Mouse (Mus musculus) G1E-ER4 (cell line): ENCODE measurements around the gene Nme7. TPM values are rescaled to one million over a fixed set of nuclear protein-coding genes. Genes with fewer than 3 reads are reported as not detected.

ENCODE experiments used
- GATA1 ChIP-seq: IDR thresholded peaks from one replicate; pipeline ENCODE4 v1.8.0; 2012; ENCODE audit warnings: low read length, inconsistent platforms
- polyA plus RNA-seq: library from polyadenylated mRNA; stranded (reverse); fragments of >175 nt; gene quantifications from 2 replicates; pipeline ENCODE4 v1.2.3, GENCODE M21; 2012

The Nme7 gene
- polyA plus RNA-seq, 1 experiment, result 1.3 TPM

DNA sequence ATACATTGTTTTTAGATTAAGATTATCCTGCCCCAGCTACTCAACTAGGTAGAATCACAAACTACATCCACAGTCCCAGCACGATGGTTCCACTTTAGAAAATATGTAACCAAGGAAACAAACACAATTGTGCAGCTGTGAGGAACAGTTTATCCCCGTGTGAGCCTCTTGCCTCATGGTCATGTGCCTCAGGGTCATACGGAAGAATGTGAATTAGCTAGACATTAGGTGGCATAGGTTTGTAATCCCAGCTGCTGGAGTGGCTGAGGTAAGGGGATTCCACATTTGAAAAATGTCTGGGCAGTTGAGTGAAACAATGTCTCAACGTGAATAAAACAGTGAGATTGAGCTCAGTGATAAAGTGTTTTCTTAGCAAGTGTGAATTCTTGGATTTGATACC is 93.8 kb downstream of the Nme7 start:
- TF ChIP-seq GATA1, result no peak

DNA sequence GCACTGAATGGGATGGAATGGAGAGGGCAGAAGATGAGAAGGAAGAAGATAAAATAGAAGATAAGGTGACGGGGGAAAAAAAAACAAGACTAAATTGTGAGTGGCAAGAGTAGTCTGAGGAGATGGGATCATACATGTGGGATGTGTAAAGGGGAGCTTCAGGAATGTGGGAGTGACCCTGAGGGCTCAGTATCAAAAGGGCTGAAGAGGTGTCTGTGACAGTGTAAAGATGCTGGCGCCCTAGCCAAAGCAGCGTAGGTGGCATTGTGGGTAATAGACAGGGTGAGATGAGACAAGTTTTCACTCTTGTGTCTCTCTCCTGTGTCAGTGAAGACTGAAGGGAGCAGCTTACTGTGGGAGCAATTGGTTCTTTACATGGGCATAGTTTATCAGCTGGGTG is 95.7 kb downstream of the Nme7 start:
- no peak for TF ChIP-seq GATA1

DNA sequence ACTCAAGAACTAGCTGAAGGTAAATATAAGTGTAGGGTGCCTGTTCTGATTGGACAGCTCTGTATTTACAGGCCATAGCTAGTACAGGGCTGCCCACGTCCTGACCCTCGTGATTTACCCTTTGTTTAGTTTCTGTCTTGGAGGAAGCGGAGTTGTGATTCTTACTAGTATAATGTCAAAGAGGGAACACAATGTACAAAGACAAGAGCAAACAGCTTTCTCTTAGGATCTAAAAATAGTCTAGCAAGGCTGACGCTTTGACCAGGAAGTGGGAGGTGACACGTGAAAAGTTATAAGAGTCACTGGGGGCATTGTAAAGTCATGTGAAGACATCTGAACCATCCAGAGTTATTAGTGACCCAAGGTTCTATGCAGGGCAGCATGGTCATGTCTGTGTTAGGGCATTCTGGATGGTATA is 101.5 kb downstream of the Nme7 start:
- no peak for TF ChIP-seq GATA1

DNA sequence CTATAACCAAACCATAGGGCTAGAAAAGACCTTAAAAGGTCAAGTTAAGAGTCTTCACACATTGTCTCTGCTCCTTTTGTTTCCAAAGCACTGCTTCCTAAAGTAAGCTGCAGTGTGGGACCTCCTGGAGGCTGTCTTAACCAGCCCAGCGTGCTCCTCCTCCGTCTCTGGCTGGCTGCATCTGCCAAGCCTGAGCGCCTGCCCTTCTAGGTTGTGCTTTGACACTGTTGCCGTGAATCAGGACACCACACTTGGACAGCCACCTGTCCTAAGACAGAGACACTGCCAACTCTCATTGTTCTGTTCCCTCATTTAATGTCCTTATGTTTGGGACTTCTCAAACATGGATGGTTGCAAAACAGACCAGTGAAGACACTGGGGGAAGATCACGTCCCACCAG is 102.6 kb downstream of the Nme7 start:
- TF ChIP-seq GATA1, result no peak

DNA sequence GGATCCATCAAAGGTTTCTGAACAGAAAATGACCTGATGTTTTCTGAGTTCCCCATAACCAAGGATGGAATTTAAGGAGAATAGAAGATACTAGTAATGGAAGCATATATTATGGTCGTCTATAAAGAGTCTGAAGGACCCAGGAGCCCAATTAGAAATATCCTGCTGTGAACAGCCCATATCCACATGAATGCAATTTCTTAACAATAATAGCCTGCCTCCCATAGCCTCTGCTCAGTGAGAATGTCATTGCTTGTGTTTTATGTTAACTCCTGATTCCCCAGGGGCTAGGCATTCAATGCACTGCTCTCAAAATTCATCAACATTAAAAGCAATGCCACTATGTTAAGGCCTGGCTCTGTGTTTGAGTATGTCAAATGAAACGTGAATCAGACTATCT is 104.7 kb downstream of the Nme7 start:
- TF ChIP-seq GATA1, result no peak

DNA sequence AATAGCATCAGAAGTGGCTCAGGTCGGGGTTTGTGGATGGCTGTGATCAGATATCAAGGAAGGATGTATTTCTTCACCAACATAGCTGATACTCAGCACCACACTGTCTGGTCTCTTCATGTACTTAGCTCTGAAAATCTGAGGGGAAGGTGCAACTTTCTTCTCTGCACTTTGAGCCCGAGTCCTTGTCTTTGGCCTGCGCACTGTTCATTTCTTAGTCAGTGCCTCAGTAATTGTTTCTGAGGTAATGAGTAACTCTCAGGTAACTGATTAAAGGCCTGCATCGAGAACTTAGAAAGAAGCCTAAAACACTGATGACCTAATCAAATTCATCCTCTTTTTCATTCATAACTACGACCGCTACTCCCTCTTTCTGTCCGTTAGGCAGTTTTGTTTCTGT is 107.4 kb downstream of the Nme7 start:
- TF ChIP-seq GATA1, result no peak

DNA sequence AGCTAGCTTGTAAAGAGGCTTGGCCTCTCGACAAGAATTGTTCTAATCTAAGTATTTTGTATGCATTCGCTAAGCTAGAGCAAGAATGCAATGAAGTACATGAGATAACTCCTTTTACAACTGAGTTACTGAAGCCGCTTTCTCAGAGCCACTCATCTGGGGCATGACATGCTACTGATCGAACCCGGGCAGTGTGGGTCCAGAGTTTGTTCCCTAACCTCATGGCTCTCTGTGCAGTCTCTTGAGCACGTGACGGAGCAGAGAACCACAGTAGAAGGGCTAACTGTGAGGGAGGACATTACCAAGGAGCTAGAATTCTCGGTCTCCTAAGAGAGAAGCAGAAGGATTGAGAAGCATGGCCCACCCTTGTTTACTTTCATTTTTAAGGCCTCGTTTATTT is 109.0 kb downstream of the Nme7 start:
- TF ChIP-seq GATA1, result no peak

DNA sequence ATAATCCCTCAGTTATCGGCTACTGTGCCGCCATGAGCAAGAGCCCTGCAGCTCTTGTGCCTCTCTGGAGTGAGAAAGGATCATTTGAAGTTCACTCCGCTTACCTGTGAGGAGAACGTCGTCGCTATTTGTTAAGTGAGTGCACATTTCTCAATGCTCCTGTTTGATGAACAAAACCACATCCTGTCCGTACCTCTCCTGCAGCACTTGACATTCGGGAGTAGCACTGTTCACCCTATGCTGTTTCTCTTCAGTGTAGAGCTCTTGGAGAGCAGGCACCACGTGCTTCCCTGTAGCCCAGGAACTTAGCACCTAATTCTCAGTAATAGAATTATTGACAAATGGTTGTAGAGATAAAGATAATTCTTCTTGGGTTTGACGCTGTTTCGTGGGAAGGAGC is 109.7 kb downstream of the Nme7 start:
- TF ChIP-seq GATA1, result no peak

DNA sequence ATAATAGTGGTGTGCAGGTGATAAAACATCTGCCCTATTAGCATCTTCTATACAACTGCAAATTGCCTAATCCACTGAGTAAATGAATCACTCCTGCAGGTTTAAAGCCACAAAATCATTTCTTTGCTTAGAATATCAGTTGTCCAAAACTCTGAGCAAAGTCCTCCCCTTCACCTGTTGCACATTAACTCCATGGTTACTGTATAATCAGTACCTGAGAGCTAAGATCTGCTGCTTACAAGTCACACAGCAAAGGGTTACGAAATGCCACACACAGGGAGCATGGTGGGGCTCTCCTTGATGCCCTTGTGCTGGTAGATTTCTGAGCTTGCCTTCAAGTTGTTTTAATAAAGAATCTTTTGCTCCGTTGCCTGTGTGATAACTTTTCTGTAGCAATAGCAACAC is 111.4 kb downstream of the Nme7 start:
- no peak for TF ChIP-seq GATA1

DNA sequence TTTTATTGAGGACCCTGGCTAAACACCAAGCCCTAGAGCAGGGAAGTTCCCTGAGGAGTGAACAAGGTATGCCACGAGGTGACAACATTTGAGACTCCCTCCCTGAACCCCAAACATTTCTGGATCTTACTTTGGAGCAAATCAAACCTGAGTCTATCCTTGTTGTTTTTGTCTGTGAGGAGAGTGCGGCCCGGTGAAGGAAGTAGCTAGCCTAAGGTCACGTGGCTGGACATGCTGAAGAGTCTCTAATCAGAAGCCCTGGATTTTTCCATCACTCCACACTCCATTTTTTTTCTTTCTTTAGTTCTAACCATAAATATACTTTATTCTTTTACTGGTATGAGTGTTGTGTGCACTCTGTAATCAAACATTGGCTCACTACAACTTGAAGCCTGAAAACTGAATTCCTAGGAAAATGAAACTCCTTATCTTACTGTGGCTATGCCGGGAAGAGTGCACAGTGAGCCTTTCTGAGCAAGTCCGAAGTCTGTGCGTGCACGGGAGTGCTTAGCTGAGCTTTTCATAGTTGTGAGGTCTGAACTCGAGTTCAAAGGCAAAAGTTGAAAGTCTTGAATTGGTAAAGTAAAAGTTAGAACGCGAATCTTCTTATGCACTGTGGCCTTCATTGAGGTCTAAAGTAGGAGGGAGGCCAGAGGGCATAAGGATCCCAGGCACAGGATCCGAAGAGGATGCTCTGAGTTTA is 112.9 kb downstream of the Nme7 start:
- TF ChIP-seq GATA1, result no peak

DNA sequence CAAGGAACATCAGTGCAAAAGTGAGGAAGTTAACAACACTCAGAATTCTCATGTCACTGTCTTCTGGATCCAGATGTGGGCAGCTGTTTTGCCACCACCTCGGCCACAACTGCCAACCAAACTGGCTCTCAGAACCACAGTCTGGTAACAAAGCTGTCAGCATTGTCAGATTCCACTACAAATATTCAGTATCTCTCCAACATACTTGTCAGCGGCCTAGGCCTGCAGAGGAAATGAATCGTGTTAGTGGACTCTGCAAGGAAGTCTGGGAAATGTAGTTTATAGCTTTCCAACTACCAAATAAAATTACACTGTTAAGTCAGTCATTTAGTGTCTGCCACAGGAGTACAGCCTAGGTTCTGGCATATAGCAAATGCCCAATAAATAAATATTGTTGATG is 113.7 kb downstream of the Nme7 start:
- TF ChIP-seq GATA1, result no peak

DNA sequence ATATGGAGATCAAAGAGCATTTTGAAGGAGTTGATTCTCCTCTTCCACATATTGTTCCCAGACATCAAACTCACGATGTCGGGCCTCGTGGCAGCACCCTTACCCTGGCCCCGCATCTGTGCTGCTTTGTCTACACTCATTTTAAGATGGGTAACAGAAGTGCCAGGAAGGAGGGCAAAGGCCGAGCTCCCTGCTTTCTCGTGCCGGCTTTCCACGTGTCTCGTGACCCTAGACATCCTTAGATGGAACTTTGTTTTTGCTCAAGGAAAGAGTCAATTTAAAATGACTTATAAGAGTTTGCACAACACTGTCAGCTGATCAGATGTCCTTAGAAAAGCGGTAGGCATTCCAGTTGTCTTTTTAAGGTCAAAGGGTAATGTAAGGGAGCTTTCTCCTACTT is 114.4 kb downstream of the Nme7 start:
- no peak for TF ChIP-seq GATA1

DNA sequence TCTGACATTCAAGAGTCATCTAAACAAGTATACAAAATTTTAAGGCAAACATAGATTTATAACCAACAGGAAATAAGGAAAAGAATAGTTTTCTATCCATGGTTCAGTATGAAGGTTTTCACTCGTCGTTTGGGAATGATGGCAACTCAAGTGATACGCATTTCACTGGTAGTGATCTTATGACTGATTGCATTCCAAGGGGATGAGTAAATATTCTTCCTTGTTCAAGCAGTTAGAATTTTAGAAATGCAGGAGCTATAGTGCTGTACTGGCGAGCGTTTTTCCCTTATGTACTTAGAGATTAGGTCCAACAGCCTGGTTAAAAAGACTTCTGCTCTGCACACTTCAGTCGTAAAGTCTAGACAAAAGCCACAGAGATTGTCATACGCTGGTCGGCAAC is 115.5 kb downstream of the Nme7 start:
- no peak for TF ChIP-seq GATA1

DNA sequence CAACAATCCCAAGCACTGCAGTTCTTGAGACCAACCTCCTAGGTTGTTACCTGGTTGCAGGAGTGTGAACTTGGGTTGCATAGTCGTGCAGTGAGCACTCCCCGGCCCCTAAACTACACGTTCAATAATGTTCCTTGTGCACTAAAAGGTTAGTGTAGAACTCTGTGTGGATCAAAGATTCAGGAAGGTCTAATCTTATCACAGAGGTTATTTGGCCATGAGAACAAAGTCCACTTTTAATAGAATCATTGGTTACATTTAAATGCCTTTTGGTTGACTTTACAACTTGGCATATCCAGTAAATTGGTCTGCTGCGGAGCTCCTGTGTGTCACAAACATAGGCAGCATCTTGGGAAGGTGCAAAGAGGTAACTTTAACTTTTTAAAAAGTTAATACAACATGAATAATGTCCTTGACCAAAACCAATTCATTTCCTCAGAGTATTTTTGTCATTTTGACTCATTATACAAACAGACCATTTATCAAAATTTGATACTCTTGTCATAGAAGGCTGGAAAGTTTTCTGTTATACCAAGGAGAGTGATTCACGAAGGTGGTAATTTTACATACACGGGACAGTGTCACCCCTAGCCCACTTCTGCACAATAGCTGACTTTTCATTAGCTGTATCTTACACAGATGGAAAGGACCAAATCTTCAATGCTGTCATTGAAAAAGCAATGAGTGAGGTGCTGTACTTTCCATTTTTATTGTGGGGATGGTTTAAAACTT is 116.9 kb downstream of the Nme7 start:
- TF ChIP-seq GATA1, result no peak

DNA sequence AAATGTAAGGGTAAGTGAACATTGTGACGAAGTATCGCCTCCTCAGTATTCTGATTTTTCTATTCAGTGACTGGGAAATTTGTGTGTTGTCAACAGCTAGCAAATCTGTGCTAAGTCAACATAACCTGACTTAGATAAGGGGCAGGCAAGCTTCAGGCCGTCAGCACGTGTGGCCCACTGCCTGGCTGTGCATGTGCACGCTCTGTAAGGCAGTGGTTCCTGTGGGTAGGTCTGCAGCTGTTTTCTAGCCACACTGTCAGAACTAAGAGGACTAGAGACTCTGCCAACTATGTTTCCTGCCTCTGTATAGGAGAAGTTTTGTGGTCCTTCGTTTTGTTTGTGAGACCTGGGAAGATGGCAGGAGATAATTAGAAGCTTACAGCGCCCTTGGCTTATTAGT is 122.3 kb downstream of the Nme7 start:
- TF ChIP-seq GATA1, result no peak

DNA sequence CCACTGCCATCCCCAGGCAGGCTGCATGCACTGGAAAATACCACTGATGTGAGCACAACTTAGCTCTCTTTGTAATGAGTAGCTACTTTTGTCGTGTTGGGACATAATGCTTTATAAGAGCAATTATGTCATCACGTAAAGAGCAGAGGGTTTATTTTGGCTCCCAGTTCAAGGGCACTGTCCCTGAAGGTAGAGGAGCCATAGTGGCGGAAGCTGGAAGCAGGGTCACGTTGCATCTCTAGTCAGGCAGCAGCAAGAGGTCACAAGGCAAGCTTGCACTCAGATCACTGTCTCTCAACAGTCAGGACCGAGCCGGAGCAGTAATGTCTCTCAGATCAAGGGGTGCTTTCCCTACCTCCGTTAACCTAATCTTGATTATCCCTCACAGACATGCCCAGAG is 123.9 kb downstream of the Nme7 start:
- no peak for TF ChIP-seq GATA1

DNA sequence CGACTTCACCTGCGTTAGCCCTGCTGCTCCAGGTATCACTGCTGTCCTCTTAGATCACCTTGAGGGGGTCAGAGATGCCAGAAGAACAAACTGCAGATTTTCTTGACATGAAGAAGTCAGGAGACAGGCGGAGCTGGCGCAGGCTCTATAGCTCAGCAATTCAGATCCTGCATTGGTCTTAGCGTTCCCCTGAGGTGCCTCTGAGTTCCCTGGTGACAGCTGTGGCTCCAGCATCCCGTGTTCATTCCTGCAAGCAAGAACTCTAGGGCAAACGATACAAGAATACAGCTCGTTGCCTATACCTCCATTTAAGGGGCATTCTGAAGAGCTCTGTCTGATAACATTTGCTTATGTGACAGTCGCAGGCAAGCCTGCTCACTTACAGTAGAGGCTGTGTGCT is 124.7 kb downstream of the Nme7 start:
- no peak for TF ChIP-seq GATA1
